Mouse (Mus musculus): Measurements from ENCODE around the gene Cd300e.
"Not testable (repeated sequence)": the region's sequence is repeated elsewhere in the genome, so short reads cannot be mapped to it uniquely, and the experiment has no call there.

Cd300e gene

DNA sequence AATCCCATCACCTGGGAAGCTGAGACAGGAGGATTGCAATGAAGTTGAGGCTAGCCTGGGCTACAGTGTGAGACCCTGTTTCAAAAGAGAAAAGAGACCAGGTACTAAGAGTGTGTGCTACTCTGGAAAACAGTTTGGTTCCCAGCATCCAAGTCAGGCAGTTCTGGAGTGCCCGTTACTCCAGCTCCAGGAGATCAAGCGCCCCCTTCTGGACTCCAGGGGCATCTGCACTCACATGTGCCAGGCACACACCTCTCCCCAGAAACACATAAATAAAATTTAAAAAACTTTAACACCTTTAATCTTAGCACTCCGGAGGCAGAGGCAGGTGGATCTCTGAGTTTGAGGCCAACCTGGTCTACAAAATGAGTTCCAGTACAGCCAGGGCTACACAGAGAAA is 19.4 kb upstream of the Cd300e start:
- DNase-seq: no peak

GRCm38 (mm10) chr11:115080886-115081285 is 18.9 kb upstream of the Cd300e start:
- DNase-seq: peak; percentile 60

DNA sequence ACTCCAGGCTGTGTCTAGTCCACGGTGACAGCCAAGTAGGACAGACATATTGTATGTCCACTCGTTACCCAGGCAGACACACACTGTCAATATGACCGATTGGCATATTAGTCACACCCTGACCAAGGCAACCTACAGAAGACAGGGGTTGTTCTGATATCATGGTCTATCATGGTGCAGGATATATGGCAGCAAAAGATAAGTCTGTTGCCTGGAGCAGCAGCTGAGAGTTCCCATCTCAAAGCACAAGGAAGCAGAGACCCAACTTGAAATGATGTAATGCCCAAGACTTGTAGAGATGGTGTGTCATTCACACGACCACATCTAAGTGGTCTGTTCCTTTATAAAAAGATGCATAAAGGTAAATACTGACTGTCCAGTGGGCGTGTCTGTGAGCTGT is 16.7 kb upstream of the Cd300e start:
- no peak for DNase-seq

GRCm38 (mm10) chr11:115077436-115077835 is 15.5 kb upstream of the Cd300e start:
- DNase-seq: no peak

GRCm38 (mm10) chr11:115075859-115076258 is 13.9 kb upstream of the Cd300e start:
- DNase-seq: no peak

- DNase-seq: no peak
These were observed 13.4 kb upstream of the Cd300e start for GRCm38 (mm10) chr11:115075407-115075806.

DNA sequence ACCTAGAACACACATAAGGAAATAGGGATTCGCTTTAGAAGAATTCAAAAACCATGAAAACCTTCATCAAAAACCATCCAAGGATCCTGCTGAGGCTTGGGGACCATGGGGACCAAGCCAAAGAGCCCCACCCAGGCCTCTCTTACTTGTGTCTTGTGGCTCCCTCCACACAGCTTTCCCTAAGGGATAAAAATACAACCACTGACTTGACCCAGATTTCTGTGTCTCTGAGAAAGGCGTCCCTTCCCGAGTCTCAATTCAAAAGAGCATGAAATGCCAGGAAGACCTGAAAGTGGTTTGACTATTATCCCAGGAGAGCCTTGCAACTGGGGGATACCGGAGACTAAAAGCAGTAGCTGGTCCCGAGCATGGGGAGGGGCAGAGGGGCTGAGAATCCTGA is 11.0 kb upstream of the Cd300e start:
- no peak for DNase-seq

DNA sequence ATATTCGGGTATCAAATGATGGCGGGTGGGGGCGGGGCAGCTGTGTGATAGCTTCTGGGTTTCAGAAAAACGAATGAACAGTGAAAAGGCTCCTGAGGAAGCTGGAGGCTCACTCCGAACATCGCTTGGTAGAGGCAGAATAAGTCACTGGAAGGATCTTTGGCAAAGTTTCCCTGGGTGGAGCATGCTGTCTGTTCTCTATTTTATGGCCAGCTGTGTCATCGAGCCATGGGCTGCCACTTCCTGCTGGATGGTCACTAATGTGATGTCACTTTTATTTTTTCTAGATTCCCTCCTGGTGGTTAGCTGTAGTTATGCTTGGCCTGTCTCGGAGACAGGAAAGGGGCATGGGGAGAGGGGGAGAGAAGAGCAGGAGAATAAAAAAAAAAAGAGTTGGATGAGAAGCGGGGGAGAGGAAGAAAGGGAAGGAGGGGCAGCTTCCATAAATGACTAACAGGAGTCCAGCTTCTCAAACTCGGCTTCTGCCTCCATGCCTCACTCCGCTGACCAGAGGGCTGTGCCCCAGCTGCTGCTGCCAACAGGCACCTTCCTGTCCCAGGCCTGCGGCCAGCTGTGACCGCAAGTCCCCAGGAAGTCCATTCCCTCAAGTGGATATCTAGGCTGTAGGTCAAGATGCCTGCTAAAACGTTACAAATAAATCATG is 9.8 kb upstream of the Cd300e start:
- DNase-seq: peak; percentile 39

- no peak for DNase-seq
These were observed 9.1 kb upstream of the Cd300e start for GRCm38 (mm10) chr11:115071015-115071551.

- no peak for DNase-seq
These were observed 4.8 kb upstream of the Cd300e start for GRCm38 (mm10) chr11:115066768-115067167.

DNA sequence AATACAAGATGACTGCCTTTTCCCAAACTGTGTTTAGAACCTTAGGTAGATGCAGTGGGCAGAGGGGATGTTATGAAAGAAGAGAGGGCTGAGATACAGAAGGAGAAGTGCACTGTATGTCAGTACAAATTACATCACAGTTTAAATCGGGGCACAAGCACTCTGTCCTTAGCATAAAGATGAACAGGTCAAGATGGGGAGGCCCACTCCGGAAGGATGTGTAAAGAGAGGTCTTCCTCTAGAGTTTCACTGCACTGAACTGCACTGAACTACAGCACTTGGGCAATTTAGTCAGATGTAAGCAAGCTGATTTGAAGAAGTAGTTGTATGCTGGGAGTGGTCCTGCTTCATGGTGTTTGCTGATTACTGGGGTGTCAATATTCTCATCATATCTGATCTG is 2.2 kb downstream of the Cd300e start:
- no peak for DNase-seq

DNA sequence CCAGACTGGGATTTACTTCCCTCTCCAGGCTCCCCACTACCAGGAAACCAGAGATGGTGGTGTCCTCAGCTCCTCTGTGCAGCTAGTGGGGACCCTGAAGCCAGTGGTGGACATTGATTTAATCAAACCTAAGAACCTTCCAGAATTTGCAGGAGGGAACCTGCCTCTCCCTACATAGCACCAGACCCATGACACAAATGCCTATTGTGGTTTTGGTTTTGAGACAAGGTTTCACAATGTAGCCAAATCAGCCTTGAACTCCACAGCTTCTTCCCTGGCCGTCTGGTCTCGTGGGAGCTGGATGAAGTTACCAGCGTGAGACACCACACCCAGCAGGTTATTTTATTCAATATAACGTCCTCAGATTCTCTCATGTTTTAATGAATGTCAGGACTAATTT is 3.3 kb downstream of the Cd300e start:
- no peak for DNase-seq

DNA sequence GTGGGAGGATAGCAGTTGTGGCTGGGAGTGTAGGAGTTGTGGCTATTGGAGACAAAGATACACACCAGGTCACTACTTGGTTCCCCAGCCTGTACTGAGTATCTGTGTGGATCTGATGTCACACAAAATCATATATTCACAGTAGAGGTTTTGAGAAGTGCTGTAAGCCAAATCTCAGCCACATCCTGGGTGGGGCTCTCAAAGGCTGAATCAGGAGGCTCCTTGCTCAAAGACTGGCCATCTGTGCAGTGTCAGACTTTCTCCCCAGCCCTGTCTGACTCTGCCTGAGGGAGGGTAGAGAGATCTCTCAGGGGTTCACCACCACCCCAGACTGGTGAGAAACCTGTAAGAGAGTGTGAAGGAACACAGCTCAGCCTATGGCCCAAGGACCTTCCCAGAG is 7.4 kb downstream of the Cd300e start:
- DNase-seq: no peak

GRCm38 (mm10) chr11:115052991-115053390 is 9.0 kb downstream of the Cd300e start:
- no peak for DNase-seq

DNA sequence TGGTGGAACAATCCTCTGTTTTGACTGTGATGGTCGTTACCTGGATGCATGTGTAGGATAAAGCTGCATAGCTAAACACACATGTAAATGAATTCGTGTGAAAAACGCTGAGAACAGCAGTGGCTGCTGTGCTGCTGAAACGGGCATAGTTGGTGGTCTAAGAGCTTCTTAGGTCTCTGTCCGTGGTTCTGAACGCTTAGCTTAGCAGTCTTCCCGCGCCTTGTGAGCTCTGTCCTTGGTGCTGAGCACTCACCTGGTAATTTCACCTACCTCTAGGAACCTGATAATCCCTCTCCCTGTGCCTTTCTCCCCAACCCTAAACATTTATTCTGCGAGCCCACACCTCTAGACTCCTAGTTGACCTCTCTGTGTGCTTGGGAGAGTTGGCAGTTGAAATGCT is 9.8 kb downstream of the Cd300e start:
- peak; percentile 33 for DNase-seq

DNA sequence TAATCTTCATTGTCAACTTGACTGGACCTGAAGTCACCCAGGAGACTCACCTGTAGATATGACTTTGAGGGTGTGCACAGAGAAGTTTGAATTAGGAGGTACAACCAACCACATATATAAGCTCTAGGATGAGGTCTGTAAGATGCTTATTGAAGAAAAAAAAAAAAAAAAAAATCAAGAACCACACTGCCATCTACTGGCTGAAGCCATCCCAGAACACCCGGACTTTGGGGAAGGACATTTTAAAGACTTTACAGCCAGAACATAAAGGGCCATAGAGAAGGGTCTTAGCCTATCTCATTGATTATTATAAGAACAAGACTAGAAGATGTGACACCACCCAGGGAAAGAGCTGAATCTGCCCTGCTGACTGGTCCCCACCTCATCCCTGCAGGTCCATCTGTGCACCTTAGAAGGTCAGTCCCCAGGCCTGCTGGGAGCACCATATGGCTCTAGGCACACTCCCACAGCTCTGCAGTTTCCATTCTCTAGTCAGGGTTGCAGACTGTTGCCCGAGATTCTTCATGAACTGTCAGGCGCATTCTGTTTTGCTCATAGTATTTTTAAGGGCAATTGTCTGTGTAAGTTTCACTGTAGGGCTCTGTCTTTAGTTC is 12.6 kb downstream of the Cd300e start:
- no peak for DNase-seq

DNA sequence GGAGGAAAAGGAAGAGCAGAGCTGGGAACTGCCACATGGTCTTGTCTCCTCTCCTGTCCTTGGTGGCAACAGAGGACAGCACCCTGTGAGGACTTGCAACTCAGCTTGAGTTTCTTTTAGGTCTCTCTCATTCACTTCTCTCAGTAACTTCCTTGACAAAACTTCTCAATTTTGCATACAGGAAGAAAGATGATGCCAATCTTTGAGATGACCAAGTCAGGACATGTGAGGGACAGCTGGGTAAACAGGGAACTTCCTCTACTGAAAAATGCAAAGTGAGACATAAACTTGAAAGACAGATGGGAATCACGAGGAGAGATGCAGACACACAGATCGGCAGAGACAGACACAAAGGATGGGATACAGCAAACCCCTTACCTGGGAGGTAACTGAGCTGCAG is 13.7 kb downstream of the Cd300e start, which contains the start of gene Cd300ld3:
Gene Cd300ld3, minus strand, starts transcription at position 151 of the 400 bp plus-strand sequence.
- no peak for DNase-seq

DNA sequence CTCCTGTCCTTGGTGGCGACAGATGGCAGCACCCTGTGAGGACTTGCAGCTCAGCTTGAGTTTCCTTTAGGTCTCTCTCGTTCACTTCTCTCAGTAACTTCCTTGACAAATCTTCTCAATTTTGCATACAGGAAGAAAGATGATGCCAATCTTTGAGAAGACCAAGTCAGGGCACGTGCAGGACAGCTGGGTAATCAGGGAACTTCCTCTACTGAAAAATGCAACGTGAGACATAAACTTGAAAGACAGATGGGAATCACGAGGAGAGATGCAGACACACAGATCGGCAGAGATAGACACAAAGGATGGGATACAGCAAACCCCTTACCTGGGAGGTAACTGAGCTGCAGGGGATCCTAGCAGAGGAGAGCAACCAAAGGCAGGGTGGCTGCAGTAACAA is 24.3 kb downstream of the Cd300e start, which contains the start of gene Cd300ld5:
Gene Cd300ld5, minus strand, starts transcription at position 101 of the 400 bp plus-strand sequence.
- DNase-seq: not testable (repeated sequence)

- not testable (repeated sequence) for DNase-seq
These were observed 35.1 kb downstream of the Cd300e start, which contains the start of gene Cd300ld4 for GRCm38 (mm10) chr11:115026912-115027311. Cd300ld4 (minus strand) TSS chr11:115027012.

DNA sequence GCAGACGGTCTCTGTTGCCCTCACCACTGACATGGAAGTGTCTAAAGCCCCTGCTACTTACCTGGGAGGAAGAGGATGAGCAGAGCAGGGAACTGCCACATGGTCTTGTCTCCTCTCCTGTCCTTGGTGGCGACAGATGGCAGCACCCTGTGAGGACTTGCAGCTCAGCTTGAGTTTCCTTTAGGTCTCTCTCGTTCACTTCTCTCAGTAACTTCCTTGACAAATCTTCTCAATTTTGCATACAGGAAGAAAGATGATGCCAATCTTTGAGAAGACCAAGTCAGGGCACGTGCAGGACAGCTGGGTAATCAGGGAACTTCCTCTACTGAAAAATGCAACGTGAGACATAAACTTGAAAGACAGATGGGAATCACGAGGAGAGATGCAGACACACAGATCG is 45.9 kb downstream of the Cd300e start, which contains the start of gene Cd300ld2:
Gene Cd300ld2, minus strand, starts transcription at position 101 of the 400 bp plus-strand sequence.
- DNase-seq: not testable (repeated sequence)

GRCm38 (mm10) chr11:115004070-115004469 is 57.9 kb downstream of the Cd300e start:
- DNase-seq: no peak
